Mouse (Mus musculus) forebrain, embryonic 16.5 days (tissue): Measurements from ENCODE around the gene Olfr518. TPM values are rescaled to one million over a fixed set of nuclear protein-coding genes. Genes with fewer than 3 reads are reported as not detected.
A peak's percentile ranks its signal among the peaks of the same experiment; 100 is the strongest.

Source experiments
- ATAC-seq: fragments of 200-750 bp; cut with Nextera tagmentation; 2 replicates; pipeline ENCODE4 v1.8.0; 2017; ENCODE audit warnings: mild to moderate bottlenecking, moderate library complexity
- H3K27ac ChIP-seq: fragments of 300-500 bp; sonication (generic); 2 replicates; pipeline ENCODE4 v1.5.1; 2014; ENCODE audit warnings: low read length, control low read depth
- H3K27me3 ChIP-seq: fragments of 300-500 bp; sonication (generic); replicated peaks from 2 replicates; pipeline ENCODE4 v1.6.1; 2014; ENCODE audit warnings: low read length; ENCODE audit not compliant: control insufficient read depth, insufficient read depth
- H3K36me3 ChIP-seq: fragments of 300-500 bp; sonication (generic); 2 replicates; pipeline ENCODE4 v1.6.1; 2014; ENCODE audit not compliant: control insufficient read depth, insufficient read depth
- H3K4me1 ChIP-seq: fragments of 300-500 bp; sonication (generic); replicated peaks from 2 replicates; pipeline ENCODE4 v1.6.1; 2014; ENCODE audit warnings: low read length; ENCODE audit not compliant: control insufficient read depth, insufficient read depth
- H3K4me2 ChIP-seq: fragments of 300-500 bp; sonication (generic); 2 replicates; pipeline ENCODE4 v1.6.1; 2014; ENCODE audit warnings: mild to moderate bottlenecking, low read length, control low read depth
- H3K4me3 ChIP-seq: fragments of 300-500 bp; sonication (generic); replicated peaks from 2 replicates; pipeline ENCODE4 v1.5.1; 2014; ENCODE audit warnings: mild to moderate bottlenecking, low read length, control low read depth
- H3K9ac ChIP-seq: fragments of 300-500 bp; sonication (generic); replicated peaks from 2 replicates; pipeline ENCODE4 v1.6.1; 2014; ENCODE audit warnings: low read depth, low read length, control low read depth
- H3K9me3 ChIP-seq: fragments of 300-500 bp; sonication (generic); 2 replicates; pipeline ENCODE4 v1.6.1; 2016; ENCODE audit warnings: low read length; ENCODE audit not compliant: control insufficient read depth
- WGBS: fragments of 180-500 bp; shearing (Covaris S2); extraction: QIAGEN DNeasy Blood & Tissue Kit; methylation state at CpG from one replicate; pipeline ENCODE4 v1.1.7; 2014; 5-methylcytosine and 5-hydroxymethylcytosine counted together
- polyA plus RNA-seq: library from polyadenylated mRNA; unstranded; fragments of >200 nt; fragmentation: Nextera tagmentation; extraction: Ambion mirVana; gene quantifications from 2 replicates; pipeline ENCODE4 v1.2.1, GENCODE M21; 2015

Olfr518 gene
- not detected in 2 replicates for polyA plus RNA-seq

- Histone ChIP-seq H3K9me3 (no peaks in the 10 kb centered on the region), H3K4me2 (no peak within 1 kb of the TSS), H3K27me3 (no peaks in the 10 kb centered on the region), H3K9ac (no peak within 1 kb of the TSS), H3K4me3 (no peak within 1 kb of the TSS), H3K36me3 (no peaks in the 10 kb centered on the region), H3K27ac (no peak within 1 kb of the TSS), H3K4me1 (no peaks in the 10 kb centered on the region)
- WGBS = 80% methylated on average over 4 of the region's 4 CpGs
- ATAC-seq = no peak
Observed at GRCm38 (mm10) chr7:108884906-108885305, at the start of gene Olfr518. Gene Olfr518, minus strand, starts transcription at chr7:108885006.

GRCm38 (mm10) chr7:108933794-108934731, 49.3 kb upstream of the Olfr518 start, which contains the start of gene Eif3f:
Gene Eif3f, plus strand, starts transcription at chr7:108934417.
- Histone ChIP-seq H3K9ac (peak within 1 kb of the TSS; percentile 96), H3K4me3 (peak within 1 kb of the TSS; percentile 99), H3K4me2 (peak within 1 kb of the TSS; percentile 95), H3K27me3 (no peaks in the 10 kb centered on the region), H3K4me1 (peaks cover 19% of the 10 kb centered on the region), H3K9me3 (no peaks in the 10 kb centered on the region), H3K27ac (peak within 1 kb of the TSS; percentile 55), H3K36me3 (peaks cover 13% of the 10 kb centered on the region)
- WGBS = 2% methylated on average over 49 of the region's 50 CpGs
- peak; percentile 97 for ATAC-seq

GRCm38 (mm10) chr7:108929726-108930393, 45.1 kb upstream of the Olfr518 start, which contains the start of gene Nlrp10:
Gene Nlrp10, minus strand, starts transcription at chr7:108930178.
- no peaks in the 10 kb centered on the region for H3K27me3 ChIP-seq
- no peak within 1 kb of the TSS for H3K9ac ChIP-seq
- H3K36me3 ChIP-seq = no peaks in the 10 kb centered on the region
- no peak within 1 kb of the TSS for H3K4me3 ChIP-seq
- H3K4me2 ChIP-seq = no peak within 1 kb of the TSS
- H3K9me3 ChIP-seq = no peaks in the 10 kb centered on the region
- peaks cover under 1% of the 10 kb centered on the region for H3K4me1 ChIP-seq
- no peak for ATAC-seq
- WGBS = 75% methylated on average over 6 of the region's 6 CpGs
- H3K27ac ChIP-seq = no peak within 1 kb of the TSS

GRCm38 (mm10) chr7:108928280-108929188, 43.7 kb upstream of the Olfr518 start:
- Histone ChIP-seq H3K4me3 (no peak overlapping the region), H3K27ac (no peak overlapping the region), H3K9ac (no peak overlapping the region), H3K27me3 (no peaks in the 10 kb centered on the region), H3K4me1 (no peaks in the 10 kb centered on the region), H3K36me3 (no peaks in the 10 kb centered on the region), H3K9me3 (no peaks in the 10 kb centered on the region), H3K4me2 (no peak overlapping the region)
- no peak for ATAC-seq
- WGBS = 80% methylated on average over 11 of the region's 11 CpGs

GRCm38 (mm10) chr7:108927043-108927442, 42.2 kb upstream of the Olfr518 start:
- Histone ChIP-seq H3K4me2 (no peak overlapping the region), H3K9me3 (no peaks in the 10 kb centered on the region), H3K9ac (no peak overlapping the region), H3K4me3 (no peak overlapping the region), H3K27ac (no peak overlapping the region), H3K36me3 (no peaks in the 10 kb centered on the region), H3K27me3 (no peaks in the 10 kb centered on the region), H3K4me1 (no peaks in the 10 kb centered on the region)
- ATAC-seq = no peak
- WGBS = 86% methylated on average over 4 of the region's 4 CpGs

GRCm38 (mm10) chr7:108903969-108904368, 19.2 kb upstream of the Olfr518 start:
- H3K4me2 ChIP-seq = no peak overlapping the region
- no peaks in the 10 kb centered on the region for H3K4me1 ChIP-seq
- ATAC-seq = no peak
- H3K4me3 ChIP-seq = no peak overlapping the region
- 83% methylated on average over 2 of the region's 2 CpGs for WGBS
- no peaks in the 10 kb centered on the region for H3K9me3 ChIP-seq
- no peaks in the 10 kb centered on the region for H3K27me3 ChIP-seq
- no peak overlapping the region for H3K9ac ChIP-seq
- no peak overlapping the region for H3K27ac ChIP-seq
- H3K36me3 ChIP-seq = no peaks in the 10 kb centered on the region

GRCm38 (mm10) chr7:108894320-108894719, 9.5 kb upstream of the Olfr518 start, which contains the start of gene Olfr519:
Gene Olfr519, minus strand, starts transcription at chr7:108894420.
- Histone ChIP-seq H3K9ac (no peak within 1 kb of the TSS), H3K27ac (no peak within 1 kb of the TSS), H3K36me3 (no peaks in the 10 kb centered on the region), H3K27me3 (no peaks in the 10 kb centered on the region), H3K9me3 (no peaks in the 10 kb centered on the region), H3K4me3 (no peak within 1 kb of the TSS), H3K4me1 (no peaks in the 10 kb centered on the region), H3K4me2 (no peak within 1 kb of the TSS)
- no peak for ATAC-seq
- 91% methylated on average over 5 of the region's 5 CpGs for WGBS

- no peaks in the 10 kb centered on the region for H3K36me3 ChIP-seq
- no peaks in the 10 kb centered on the region for H3K27me3 ChIP-seq
- H3K9me3 ChIP-seq = no peaks in the 10 kb centered on the region
- H3K4me1 ChIP-seq = no peaks in the 10 kb centered on the region
- H3K4me2 ChIP-seq = no peak within 1 kb of the TSS
- no peak within 1 kb of the TSS for H3K4me3 ChIP-seq
- no peak within 1 kb of the TSS for H3K27ac ChIP-seq
- 76% methylated on average over 2 of the region's 2 CpGs for WGBS
- ATAC-seq = no peak
- H3K9ac ChIP-seq = no peak within 1 kb of the TSS
Observed at GRCm38 (mm10) chr7:108872279-108872678, 12.5 kb downstream of the Olfr518 start, which contains the start of gene Olfr517. Gene Olfr517, minus strand, starts transcription at chr7:108872379.
